Mouse (Mus musculus): ENCODE results near the gene Cyba. TPM values are rescaled to one million over a fixed set of nuclear protein-coding genes. Genes with fewer than 3 reads are reported as not detected.
A peak's percentile ranks its signal among the peaks of the same experiment; 100 is the strongest.

Gene Cyba
- 46.0 and 94.9 TPM in 2 replicates for polyA plus RNA-seq (2015; fragmentation: Nextera tagmentation; extraction: Ambion mirVana)

GRCm38 (mm10) chr8:122432443-122433268 lies at the start of gene Cyba:
Cyba (minus strand) TSS chr8:122432930.
- H3K36me3 ChIP-seq, result peaks cover 34% of the 10 kb centered on the region
- H3K4me2 ChIP-seq, result peak within 1 kb of the TSS; percentile 59
- no peaks in the 10 kb centered on the region for H3K9me3 ChIP-seq (replicated peaks)
- 8% methylated on average over 45 of the region's 45 CpGs for WGBS
- H3K4me1 ChIP-seq, result peaks cover 12% of the 10 kb centered on the region
- peak; percentile 30; the same call in 1 of the 2 replicates for ATAC-seq (ENCODE audit: low FRiP score)
- peak within 1 kb of the TSS; percentile 37; the same call in 1 of the 2 replicates for H3K9ac ChIP-seq (replicated peaks)
- no peaks in the 10 kb centered on the region for H3K27me3 ChIP-seq (replicated peaks)
- H3K4me3 ChIP-seq (replicated peaks), result peak within 1 kb of the TSS; percentile 37
- H3K27ac ChIP-seq (replicated peaks), result peak within 1 kb of the TSS; percentile 60

DNA sequence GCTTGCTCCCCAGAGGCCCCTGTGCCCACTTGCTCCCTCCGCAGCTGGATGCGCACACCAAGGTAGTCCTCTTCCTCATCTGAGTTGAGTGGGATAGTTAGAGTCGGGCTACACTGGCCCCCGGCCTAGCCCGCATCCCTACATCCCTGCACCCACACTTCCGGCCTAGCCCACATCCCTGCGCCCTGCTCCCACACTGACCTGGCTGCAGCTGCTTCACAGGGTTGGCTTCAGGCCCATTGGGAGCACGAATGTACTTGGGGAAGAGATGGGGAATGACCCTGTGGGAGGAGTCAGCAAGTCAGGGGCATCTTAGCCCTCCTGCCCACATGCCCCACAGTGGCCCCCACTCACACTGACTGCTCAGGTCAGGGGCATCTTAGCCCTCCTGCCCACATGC lies 49.7 kb upstream of the Cyba start:
- no peaks in the 10 kb centered on the region for H3K27me3 ChIP-seq (replicated peaks)
- H3K4me1 ChIP-seq, result peaks cover 2% of the 10 kb centered on the region
- no peak overlapping the region for H3K9ac ChIP-seq (replicated peaks)
- ATAC-seq (ENCODE audit: low FRiP score), result no peak
- 97% methylated on average over 8 of the region's 8 CpGs for WGBS
- no peak overlapping the region for H3K27ac ChIP-seq (replicated peaks)
- peaks cover 67% of the 10 kb centered on the region for H3K36me3 ChIP-seq
- H3K9me3 ChIP-seq (replicated peaks), result no peaks in the 10 kb centered on the region
- H3K4me2 ChIP-seq, result no peak overlapping the region
- no peak overlapping the region for H3K4me3 ChIP-seq (replicated peaks)

DNA sequence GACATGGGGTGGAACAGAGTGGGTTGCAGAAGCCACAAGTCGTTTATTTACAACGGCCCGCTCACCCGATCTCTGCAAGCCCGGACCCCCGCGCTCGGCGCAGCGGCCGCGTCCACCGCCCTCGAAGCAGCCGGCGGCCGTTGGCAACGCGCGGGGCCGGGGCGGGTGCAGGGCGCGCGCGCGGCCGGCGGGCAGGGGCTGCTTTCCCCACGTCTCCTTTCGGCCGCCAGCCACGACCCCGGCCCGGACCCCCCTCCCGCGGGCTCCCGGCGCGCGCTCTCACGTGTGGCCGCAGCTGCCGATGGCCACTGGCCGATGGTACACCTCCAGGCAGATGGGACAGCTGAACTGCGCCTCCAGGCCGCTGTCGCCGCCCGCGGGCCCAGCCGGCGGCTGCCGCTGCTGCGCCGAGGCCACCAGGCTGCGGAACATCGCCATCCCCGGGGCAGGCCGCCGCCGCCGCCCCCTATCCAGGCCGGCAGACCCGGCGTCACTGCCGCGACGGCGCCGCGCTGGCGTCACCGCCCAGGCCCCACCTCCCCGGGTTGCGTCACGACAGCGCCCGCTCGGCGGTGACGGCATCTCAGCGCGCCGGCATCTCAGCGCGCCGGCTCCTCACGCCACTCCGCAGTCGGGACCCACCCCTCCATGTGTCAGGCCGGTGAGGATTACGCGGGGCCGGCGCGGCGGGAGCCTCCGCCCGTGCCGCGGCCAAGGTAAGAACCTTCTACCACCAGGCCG lies 43.0 kb upstream of the Cyba start, which contains the start of the genes Rnf166 and Ctu2:
Gene Rnf166, minus strand, starts transcription at position 485 of the 741 bp plus-strand sequence.
Gene Ctu2, plus strand, starts transcription at position 564 of the 741 bp plus-strand sequence.
- Histone ChIP-seq H3K36me3 (peaks cover 45% of the 10 kb centered on the region), H3K27me3 (replicated peaks) (no peaks in the 10 kb centered on the region), H3K9me3 (replicated peaks) (no peaks in the 10 kb centered on the region), H3K9ac (replicated peaks) (peak within 1 kb of the TSS; percentile 96), H3K27ac (replicated peaks) (peak within 1 kb of the TSS; percentile 89), H3K4me2 (peak within 1 kb of the TSS; percentile 84), H3K4me3 (replicated peaks) (peak within 1 kb of the TSS; percentile 100), H3K4me1 (peaks cover 33% of the 10 kb centered on the region)
- ATAC-seq (ENCODE audit: low FRiP score), result peak; percentile 95
- under 1% methylated on average over 81 of the region's 103 CpGs for WGBS

DNA sequence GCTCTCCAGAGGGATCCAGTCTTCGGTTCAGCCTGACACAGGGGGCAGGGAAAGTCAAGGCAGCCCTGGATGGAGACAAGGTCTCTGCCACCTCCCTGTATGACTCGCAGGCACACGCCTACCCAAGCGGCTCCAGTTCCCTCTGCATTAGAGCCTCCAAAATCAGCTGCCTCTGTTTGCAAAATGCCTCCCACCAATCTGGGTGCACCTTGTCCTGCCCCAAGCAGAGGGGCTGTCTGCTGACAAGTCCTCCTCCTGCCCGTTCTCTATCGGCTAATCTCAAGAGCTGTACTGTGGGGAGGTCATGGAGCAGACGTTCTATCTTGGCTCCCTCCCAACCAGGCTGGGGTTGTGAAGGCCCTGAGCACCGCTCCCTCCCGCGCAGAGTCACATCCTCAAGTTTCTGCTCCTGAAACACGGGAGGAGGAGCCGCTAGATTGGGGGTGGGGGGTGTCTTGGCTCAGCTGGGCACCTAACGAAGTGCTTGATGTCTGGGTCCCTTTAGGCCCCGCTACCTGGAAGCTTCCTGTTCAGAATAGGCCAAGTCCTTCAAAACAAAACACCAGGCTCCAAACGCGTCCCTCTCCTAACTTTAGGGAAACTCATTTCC lies 42.3 kb upstream of the Cyba start:
- Histone ChIP-seq H3K9me3 (replicated peaks) (no peaks in the 10 kb centered on the region), H3K27ac (replicated peaks) (peak overlapping the region; percentile 89), H3K9ac (replicated peaks) (peak overlapping the region; percentile 96), H3K36me3 (peaks cover 44% of the 10 kb centered on the region), H3K4me1 (peaks cover 33% of the 10 kb centered on the region), H3K4me2 (peak overlapping the region; percentile 84), H3K27me3 (replicated peaks) (no peaks in the 10 kb centered on the region), H3K4me3 (replicated peaks) (peak overlapping the region; percentile 100)
- no peak; the same call in 1 of the 2 replicates for ATAC-seq (ENCODE audit: low FRiP score)
- 14% methylated on average over 16 of the region's 16 CpGs for WGBS

DNA sequence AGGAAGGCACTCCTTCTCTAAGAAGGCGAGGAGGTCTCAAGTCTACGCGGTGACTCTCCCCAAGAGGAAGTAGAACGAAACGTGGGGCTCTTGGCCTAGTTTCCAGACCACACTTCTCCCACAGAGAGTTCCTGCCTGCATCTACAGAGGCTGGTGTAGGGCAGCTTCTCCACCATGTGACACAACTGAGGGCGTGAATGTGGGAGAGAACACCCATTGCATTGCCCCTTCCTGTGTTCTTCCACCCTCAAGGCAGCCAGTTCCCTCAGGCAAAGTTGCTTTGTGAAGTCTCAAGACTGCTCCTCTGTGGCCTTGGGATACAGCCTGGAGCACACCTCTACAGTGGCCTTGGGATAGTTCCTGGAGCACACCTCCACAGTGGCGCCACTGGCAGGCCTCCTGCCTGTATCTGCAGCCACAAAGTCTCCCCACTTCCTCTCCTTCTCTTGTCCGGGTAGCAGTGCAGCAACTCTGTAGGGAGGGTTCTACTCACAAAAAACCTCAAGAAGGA lies 41.2 kb upstream of the Cyba start:
- H3K4me2 ChIP-seq, result no peak overlapping the region
- ATAC-seq (ENCODE audit: low FRiP score), result no peak
- H3K27me3 ChIP-seq (replicated peaks), result no peaks in the 10 kb centered on the region
- H3K36me3 ChIP-seq, result peaks cover 40% of the 10 kb centered on the region
- no peaks in the 10 kb centered on the region for H3K9me3 ChIP-seq (replicated peaks)
- H3K4me1 ChIP-seq, result peaks cover 33% of the 10 kb centered on the region
- no peak overlapping the region for H3K9ac ChIP-seq (replicated peaks)
- no peak overlapping the region for H3K4me3 ChIP-seq (replicated peaks)
- WGBS, result 97% methylated on average over 8 of the region's 8 CpGs
- H3K27ac ChIP-seq (replicated peaks), result no peak overlapping the region

GRCm38 (mm10) chr8:122470691-122471090 lies 38.0 kb upstream of the Cyba start:
- H3K9ac ChIP-seq (replicated peaks), result no peak overlapping the region
- no peak overlapping the region for H3K4me2 ChIP-seq
- no peaks in the 10 kb centered on the region for H3K27me3 ChIP-seq (replicated peaks)
- H3K27ac ChIP-seq (replicated peaks), result no peak overlapping the region
- H3K36me3 ChIP-seq, result peaks cover 46% of the 10 kb centered on the region
- H3K9me3 ChIP-seq (replicated peaks), result no peaks in the 10 kb centered on the region
- 92% methylated on average over 5 of the region's 5 CpGs for WGBS
- no peak overlapping the region for H3K4me3 ChIP-seq (replicated peaks)
- ATAC-seq (ENCODE audit: low FRiP score), result no peak
- peaks cover 20% of the 10 kb centered on the region for H3K4me1 ChIP-seq

DNA sequence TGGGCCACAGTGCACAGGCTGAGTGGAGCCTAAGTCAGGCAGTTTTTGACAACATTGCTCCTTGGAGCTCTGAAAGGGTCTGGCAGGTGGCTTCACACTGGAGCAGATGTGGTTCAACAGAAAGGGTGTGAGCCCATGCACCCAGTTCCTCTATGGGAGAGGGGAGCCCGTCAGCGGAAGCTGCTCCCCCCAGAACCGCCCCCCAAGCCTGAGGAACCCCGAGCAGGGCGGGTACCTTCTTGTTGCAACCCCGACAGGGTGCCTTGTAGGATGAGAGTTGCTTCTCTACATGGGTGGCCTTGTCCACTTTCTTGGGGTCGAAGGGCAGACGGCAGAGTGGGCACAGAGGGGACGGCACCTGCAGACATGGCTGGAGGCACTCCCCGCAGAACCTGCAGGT lies 37.2 kb upstream of the Cyba start:
- H3K27me3 ChIP-seq (replicated peaks), result no peaks in the 10 kb centered on the region
- peaks cover 51% of the 10 kb centered on the region for H3K36me3 ChIP-seq
- no peak for ATAC-seq (ENCODE audit: low FRiP score)

GRCm38 (mm10) chr8:122469407-122469806 lies 36.7 kb upstream of the Cyba start:
- H3K27ac ChIP-seq (replicated peaks), result no peak overlapping the region
- no peaks in the 10 kb centered on the region for H3K9me3 ChIP-seq (replicated peaks)
- no peak overlapping the region for H3K4me2 ChIP-seq
- H3K27me3 ChIP-seq (replicated peaks), result no peaks in the 10 kb centered on the region
- 83% methylated on average over 6 of the region's 6 CpGs for WGBS
- no peak overlapping the region for H3K4me3 ChIP-seq (replicated peaks)
- ATAC-seq (ENCODE audit: low FRiP score), result no peak
- H3K4me1 ChIP-seq, result peaks cover 11% of the 10 kb centered on the region
- H3K36me3 ChIP-seq, result peaks cover 51% of the 10 kb centered on the region
- H3K9ac ChIP-seq (replicated peaks), result no peak overlapping the region

More for the DNA sequence above, 37.2 kb upstream of the Cyba start:
- 89% methylated on average over 10 of the region's 10 CpGs for WGBS
- Histone ChIP-seq H3K4me3 (replicated peaks) (no peak overlapping the region), H3K27ac (replicated peaks) (no peak overlapping the region), H3K9me3 (replicated peaks) (no peaks in the 10 kb centered on the region), H3K9ac (replicated peaks) (no peak overlapping the region), H3K4me2 (no peak overlapping the region), H3K4me1 (peaks cover 17% of the 10 kb centered on the region)

- H3K27me3 ChIP-seq (replicated peaks), result peaks cover 12% of the 10 kb centered on the region
- H3K9me3 ChIP-seq (replicated peaks), result no peaks in the 10 kb centered on the region
- H3K4me2 ChIP-seq, result no peak overlapping the region
- H3K4me3 ChIP-seq (replicated peaks), result no peak overlapping the region
- WGBS, result 87% methylated on average over 13 of the region's 13 CpGs
- H3K27ac ChIP-seq (replicated peaks), result no peak overlapping the region
- no peak overlapping the region for H3K9ac ChIP-seq (replicated peaks)
- ATAC-seq (ENCODE audit: low FRiP score), result no peak
- H3K36me3 ChIP-seq, result peaks cover 40% of the 10 kb centered on the region
- no peaks in the 10 kb centered on the region; the same call in 1 of the 2 replicates for H3K4me1 ChIP-seq
Measured at GRCm38 (mm10) chr8:122467816-122468215, 35.1 kb upstream of the Cyba start.

GRCm38 (mm10) chr8:122464985-122465384 lies 32.3 kb upstream of the Cyba start:
- Histone ChIP-seq H3K27me3 (replicated peaks) (peaks cover 40% of the 10 kb centered on the region), H3K4me2 (no peak overlapping the region), H3K27ac (replicated peaks) (no peak overlapping the region), H3K9ac (replicated peaks) (no peak overlapping the region), H3K36me3 (peaks cover 33% of the 10 kb centered on the region), H3K4me3 (replicated peaks) (no peak overlapping the region), H3K4me1 (peaks cover 15% of the 10 kb centered on the region), H3K9me3 (replicated peaks) (no peaks in the 10 kb centered on the region)
- 72% methylated on average over 7 of the region's 7 CpGs for WGBS
- ATAC-seq (ENCODE audit: low FRiP score), result no peak

Data from neural tube, embryonic 15.5 days (tissue).